8 mouse cellular contexts compared by ENCODE assay signal in the genomic region with DNA sequence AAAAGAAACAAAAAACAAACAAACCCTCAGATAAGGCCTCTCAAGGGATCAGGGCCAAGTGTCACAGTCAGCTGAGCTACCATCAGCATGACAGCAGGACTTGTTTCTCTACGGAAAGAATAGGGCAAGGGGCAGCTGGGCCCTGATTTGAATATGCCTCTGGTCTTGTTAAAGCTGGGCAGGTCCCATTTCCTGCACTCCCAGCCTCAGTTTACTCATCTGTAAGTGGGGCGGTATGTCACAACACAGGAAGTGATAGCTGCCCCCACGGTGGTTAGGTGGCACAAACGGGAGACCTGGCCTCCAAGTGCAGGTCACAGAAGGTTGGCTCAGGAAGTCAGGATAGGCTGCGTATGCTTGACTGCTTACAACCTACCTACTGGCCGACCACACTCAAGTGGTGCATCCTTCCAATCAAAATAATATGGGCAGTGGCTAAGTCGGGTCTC. TPM values are rescaled to one million over a fixed set of nuclear protein-coding genes. Genes with fewer than 3 reads are reported as not detected.
DNase-seq lines count a peak whose midpoint lies in the region; ATAC-seq lines count a peak whose summit lies in the region.

No protein-coding gene starts in this region.

- peak overlapping the region; percentile 89 for H3K9ac ChIP-seq in heart, embryonic 14.5 days (ENCODE audit: low read length)
- H3K9ac ChIP-seq in liver, embryonic 11.5 days (ENCODE audit: low read depth, low read length) = peak overlapping the region; percentile 82

- no peak overlapping the region for H3K27ac ChIP-seq in heart, embryonic 14.5 days (replicated peaks in 1 of 2; ENCODE audit: control insufficient read depth in 1 of 2, insufficient read depth in 1 of 2, low read depth in 2 of 2, low read length in 2 of 2)
- H3K27ac ChIP-seq in liver, embryonic 11.5 days (ENCODE audit: low read depth, low read length) = no peak overlapping the region

- H3K4me2 ChIP-seq in heart, embryonic 14.5 days (ENCODE audit: low read length) = peak overlapping the region; percentile 71
- peak overlapping the region; percentile 96 for H3K4me2 ChIP-seq in liver, embryonic 11.5 days

- H3K27me3 ChIP-seq in heart, embryonic 14.5 days (ENCODE audit: control insufficient read depth, insufficient read depth, low read length) = no peaks in the 10 kb centered on the region
- H3K27me3 ChIP-seq in liver, embryonic 11.5 days (replicated peaks; ENCODE audit: control insufficient read depth, insufficient read depth, low read length) = no peaks in the 10 kb centered on the region

- 0 out of 2 replicates have a peak, but pooled peaks cover 4% of the 10 kb centered on the region for H3K36me3 ChIP-seq in heart, embryonic 14.5 days (ENCODE audit: control insufficient read depth, insufficient read depth, low read length)
- H3K36me3 ChIP-seq in liver, embryonic 11.5 days (ENCODE audit: control insufficient read depth, insufficient read depth, low read length) = no peaks in the 10 kb centered on the region

- ATAC-seq in heart, embryonic 14.5 days (ENCODE audit: insufficient number of reproducible peaks, insufficient read depth, low FRiP score, low read depth) = no peak
- 0 out of 2 replicates have a peak, but pooled peaks have one; percentile 5 for ATAC-seq in erythroid progenitor cell, adult 5-6 weeks (replicated peaks; ENCODE audit: low FRiP score, poor library complexity, severe bottlenecking)
- ATAC-seq in liver, embryonic 11.5 days (replicated peaks; ENCODE audit: low FRiP score) = no peak

- intact Hi-C loops in heart, postnatal 36 days (cut with DNase I) = loop anchor here (2.0 kb wide), 1 partner anchor 34 kb away; the partner anchor contains the start of gene Tmem11

- H3K4me1 ChIP-seq in heart, embryonic 14.5 days (ENCODE audit: control insufficient read depth in 2 of 2, insufficient read depth in 2 of 2, low read length in 2 of 2) = peaks cover 17 to 28% of the 10 kb centered on the region in 2 experiments
- H3K4me1 ChIP-seq in liver, embryonic 11.5 days (replicated peaks; ENCODE audit: control insufficient read depth, insufficient read depth, low read length) = peaks cover 13% of the 10 kb centered on the region

- peak overlapping the region; percentile 69 to 94 for H3K4me3 ChIP-seq in heart, embryonic 14.5 days (ENCODE audit: control insufficient read depth in 1 of 2, insufficient read depth in 1 of 2, low read depth in 1 of 2, low read length in 2 of 2)
- peak overlapping the region; percentile 90 for H3K4me3 ChIP-seq in liver, embryonic 11.5 days (ENCODE audit: low read depth, low read length)

- 19% methylated on average over 7 of the region's 7 CpGs for WGBS in heart, embryonic 14.5 days
- 26% methylated on average over 7 of the region's 7 CpGs for WGBS in liver, embryonic 11.5 days

- no peaks in the 10 kb centered on the region for H3K9me3 ChIP-seq in heart, embryonic 14.5 days (ENCODE audit: control insufficient read depth, low read length)
- H3K9me3 ChIP-seq in liver, embryonic 11.5 days (ENCODE audit: control insufficient read depth, low read length) = no peaks in the 10 kb centered on the region

- no peak for DNase-seq in heart, postnatal 36 days
- DNase-seq in CD4-positive helper T cell, adult 2 months (ENCODE audit: low read depth, low spot score) = peak; percentile 16
- DNase-seq in liver, embryonic 11.5 days (ENCODE audit: low spot score) = no peak
- peak; percentile 50 for DNase-seq in yolk sac, embryonic 10.5 days (ENCODE audit: low spot score)
- DNase-seq in adrenal gland, postnatal 25 days = no peak
- DNase-seq in embryo, embryonic 11 days = no peak

RNA-seq across cellular contexts. Expression of gene Natd1, which starts 2.0 kb away (rescaled TPM):
- 20.4 and 21.1 TPM in 2 replicates for polyA plus RNA-seq in heart, embryonic 14.5 days (2014; fragmentation: Nextera tagmentation; extraction: Ambion mirVana)
- total RNA-seq in heart, postnatal 36 days (2021) = 10 to 100 TPM; 15.5 to 16.0 TPM
- total RNA-seq in erythroid progenitor cell, adult 5-6 weeks (2015; ENCODE audit: low replicate concordance) = 32.1 and 36.0 TPM in 2 replicates
- 17.2 and 29.4 TPM in 2 replicates for total RNA-seq in erythroid progenitor cell, adult 5-6 weeks (2017; ENCODE audit: low replicate concordance)
- 11.2 and 13.3 TPM in 2 replicates for polyA plus RNA-seq in liver, embryonic 11.5 days (2014; fragmentation: Nextera tagmentation; extraction: Ambion mirVana)
- 21.5 and 27.5 TPM in 2 replicates for total RNA-seq in adrenal gland, postnatal 25 days (2021)

RNA-seq across cellular contexts. Expression of gene Map2k3, which starts 19.3 kb away (rescaled TPM):
- polyA plus RNA-seq in heart, embryonic 14.5 days (2014; fragmentation: Nextera tagmentation; extraction: Ambion mirVana) = 59.2 and 62.6 TPM in 2 replicates
- total RNA-seq in heart, postnatal 36 days (2021) = 10 to 100 TPM; 84.2 to 84.5 TPM
- 105 and 148 TPM in 2 replicates for total RNA-seq in erythroid progenitor cell, adult 5-6 weeks (2015; ENCODE audit: low replicate concordance)
- total RNA-seq in erythroid progenitor cell, adult 5-6 weeks (2017; ENCODE audit: low replicate concordance) = 93.2 and 132 TPM in 2 replicates
- 132 and 136 TPM in 2 replicates for polyA plus RNA-seq in liver, embryonic 11.5 days (2014; fragmentation: Nextera tagmentation; extraction: Ambion mirVana)
- total RNA-seq in adrenal gland, postnatal 25 days (2021) = 128 and 161 TPM in 2 replicates

RNA-seq across cellular contexts. Expression of gene Tmem11, which starts 33.5 kb away (rescaled TPM):
- 63.3 and 67.3 TPM in 2 replicates for polyA plus RNA-seq in heart, embryonic 14.5 days (2014; fragmentation: Nextera tagmentation; extraction: Ambion mirVana)
- 10 to 100 TPM; 30.6 to 32.3 TPM for total RNA-seq in heart, postnatal 36 days (2021)
- 9.2 and 16.2 TPM in 2 replicates for total RNA-seq in erythroid progenitor cell, adult 5-6 weeks (2015; ENCODE audit: low replicate concordance)
- 10.7 and 16.8 TPM in 2 replicates for total RNA-seq in erythroid progenitor cell, adult 5-6 weeks (2017; ENCODE audit: low replicate concordance)
- 63.8 and 64.1 TPM in 2 replicates for polyA plus RNA-seq in liver, embryonic 11.5 days (2014; fragmentation: Nextera tagmentation; extraction: Ambion mirVana)
- total RNA-seq in adrenal gland, postnatal 25 days (2021) = 40.4 and 41.5 TPM in 2 replicates

Comparison
In these comparisons a context has a peak if more than half of its experiments do, and no peak if none do; other contexts are left out.
1. DNase-seq: peak in CD4-positive helper T cell, adult 2 months (single experiment) and yolk sac, embryonic 10.5 days (single experiment); none in heart, postnatal 36 days (0 of 2), liver, embryonic 11.5 days (single experiment), adrenal gland, postnatal 25 days (single experiment) and embryo, embryonic 11 days (single experiment).